Mouse (Mus musculus) kidney, embryonic 15.5 days (tissue): Measurements from ENCODE around the gene Exoc7. TPM values are rescaled to one million over a fixed set of nuclear protein-coding genes. Genes with fewer than 3 reads are reported as not detected.

Experiments used
- ATAC-seq: fragments of 200-750 bp; cut with Nextera tagmentation; replicated peaks from 2 replicates; pipeline ENCODE4 v1.8.0; 2017; ENCODE audit warnings: moderate TSS enrichment; ENCODE audit not compliant: low FRiP score
- H3K27ac ChIP-seq: fragments of 300-500 bp; sonication (generic); 2 replicates; pipeline ENCODE4 v1.5.1; 2015; ENCODE audit warnings: mild to moderate bottlenecking, inconsistent platforms
- H3K27me3 ChIP-seq: fragments of 300-500 bp; sonication (generic); 2 replicates; pipeline ENCODE4 v1.6.1; 2015; ENCODE audit warnings: inconsistent platforms
- H3K36me3 ChIP-seq: fragments of 300-500 bp; sonication (generic); 2 replicates; pipeline ENCODE4 v1.6.1; 2015; ENCODE audit warnings: inconsistent platforms
- H3K4me1 ChIP-seq: fragments of 300-500 bp; sonication (generic); 2 replicates; pipeline ENCODE4 v1.6.1; 2015; ENCODE audit warnings: inconsistent platforms
- H3K4me2 ChIP-seq: fragments of 300-500 bp; sonication (generic); 2 replicates; pipeline ENCODE4 v1.6.1; 2015; ENCODE audit warnings: moderate library complexity, mild to moderate bottlenecking, inconsistent platforms
- H3K4me3 ChIP-seq: fragments of 300-500 bp; sonication (generic); replicated peaks from 2 replicates; pipeline ENCODE4 v1.5.1; 2015; ENCODE audit warnings: mild to moderate bottlenecking, inconsistent platforms
- H3K9ac ChIP-seq: fragments of 300-500 bp; sonication (generic); 2 replicates; pipeline ENCODE4 v1.6.1; 2015; ENCODE audit warnings: mild to moderate bottlenecking, inconsistent platforms
- H3K9me3 ChIP-seq: fragments of 300-500 bp; sonication (generic); replicated peaks from 2 replicates; pipeline ENCODE4 v1.6.1; 2016; ENCODE audit warnings: inconsistent platforms
- WGBS: fragments of 180-500 bp; shearing (Covaris S2); methylation state at CpG from one replicate; pipeline ENCODE4 v1.1.7; 2015; ENCODE audit warnings: mixed read lengths; 5-methylcytosine and 5-hydroxymethylcytosine counted together
- polyA plus RNA-seq: library from polyadenylated mRNA; unstranded; fragments of >200 nt; fragmentation: Nextera tagmentation; extraction: Ambion mirVana; gene quantifications from 2 replicates; pipeline ENCODE4 v1.2.1, GENCODE M21; 2015

The Exoc7 gene
- polyA plus RNA-seq, 1 experiment from 2014 or later, result 61.8 TPM

DNA sequence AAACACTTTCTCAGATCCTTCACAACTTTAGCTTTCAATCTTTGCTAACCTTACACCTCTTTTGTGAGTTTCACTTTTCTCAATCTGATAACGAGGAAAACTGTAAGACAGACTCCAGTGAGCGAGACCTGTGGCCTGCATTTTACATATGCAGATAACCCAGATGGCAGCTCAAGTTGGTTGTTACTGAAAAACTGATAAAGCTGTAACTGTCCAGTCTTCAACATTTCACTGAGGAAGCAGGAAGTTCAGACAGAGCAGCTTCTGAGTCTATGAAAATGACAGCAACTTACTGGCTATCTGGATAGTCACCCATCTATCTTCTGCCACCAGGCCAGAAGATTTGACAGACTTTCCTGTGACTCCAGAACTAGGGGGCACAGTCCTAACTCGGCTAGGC, 2.6 kb upstream of the Exoc7 start:
- Histone ChIP-seq H3K9ac (no peak overlapping the region), H3K9me3 (no peaks in the 10 kb centered on the region), H3K4me1 (peaks cover 16% of the 10 kb centered on the region), H3K4me2 (no peak overlapping the region), H3K27ac (no peak overlapping the region), H3K4me3 (no peak overlapping the region), H3K36me3 (peaks cover 8% of the 10 kb centered on the region), H3K27me3 (no peaks in the 10 kb centered on the region; the same call in 1 of the 2 replicates)
- WGBS, result 72% methylated on average over 3 of the region's 3 CpGs
- ATAC-seq, result no peak

GRCm38 (mm10) chr11:116307762-116308531, 914 bp upstream of the Exoc7 start:
- no peak overlapping the region for H3K27ac ChIP-seq
- 92% methylated on average over 12 of the region's 12 CpGs for WGBS
- peaks cover 16% of the 10 kb centered on the region for H3K4me1 ChIP-seq
- no peak overlapping the region for H3K9ac ChIP-seq
- no peak overlapping the region for H3K4me3 ChIP-seq
- H3K36me3 ChIP-seq, result peaks cover 25% of the 10 kb centered on the region
- H3K27me3 ChIP-seq, result no peaks in the 10 kb centered on the region; the same call in 1 of the 2 replicates
- no peak overlapping the region for H3K4me2 ChIP-seq
- ATAC-seq, result no peak
- no peaks in the 10 kb centered on the region for H3K9me3 ChIP-seq

GRCm38 (mm10) chr11:116306126-116306982, 679 bp downstream of the Exoc7 start:
- peak; percentile 91 for ATAC-seq
- peak overlapping the region; percentile 62 for H3K4me3 ChIP-seq
- no peak overlapping the region for H3K27ac ChIP-seq
- H3K36me3 ChIP-seq, result peaks cover 41% of the 10 kb centered on the region
- H3K9me3 ChIP-seq, result no peaks in the 10 kb centered on the region
- H3K27me3 ChIP-seq, result no peaks in the 10 kb centered on the region; the same call in 1 of the 2 replicates
- H3K4me1 ChIP-seq, result peaks cover 14% of the 10 kb centered on the region
- WGBS, result 2% methylated on average over 53 of the region's 53 CpGs
- peak overlapping the region; percentile 62 for H3K4me2 ChIP-seq
- peak overlapping the region; percentile 70 for H3K9ac ChIP-seq

DNA sequence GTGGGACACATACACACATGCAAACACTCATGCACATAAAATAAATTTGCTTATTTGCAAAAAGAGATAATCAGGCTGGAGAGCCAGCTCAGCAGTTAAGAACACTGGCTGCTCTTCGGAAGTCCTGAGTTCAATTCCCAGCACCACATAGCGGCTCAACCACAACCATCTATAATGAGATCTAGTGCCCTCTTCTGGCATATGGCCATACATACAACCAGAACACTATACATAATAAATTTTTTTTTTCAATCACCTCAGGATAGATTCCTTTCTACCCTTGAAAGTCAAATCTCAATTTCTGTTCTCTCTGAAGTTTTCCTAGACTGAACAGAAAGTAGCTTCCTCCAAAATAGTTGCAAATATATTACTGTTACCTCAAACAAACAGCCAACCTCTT, 1.6 kb downstream of the Exoc7 start:
- peak overlapping the region; percentile 62 for H3K4me2 ChIP-seq
- no peaks in the 10 kb centered on the region; the same call in 1 of the 2 replicates for H3K27me3 ChIP-seq
- WGBS, result 95% methylated on average over 2 of the region's 2 CpGs
- peak overlapping the region; percentile 70; the same call in 1 of the 2 replicates for H3K9ac ChIP-seq
- no peaks in the 10 kb centered on the region for H3K9me3 ChIP-seq
- H3K27ac ChIP-seq, result no peak overlapping the region
- ATAC-seq, result no peak
- peaks cover 14% of the 10 kb centered on the region for H3K4me1 ChIP-seq
- H3K4me3 ChIP-seq, result peak overlapping the region; percentile 62
- H3K36me3 ChIP-seq, result peaks cover 50% of the 10 kb centered on the region

GRCm38 (mm10) chr11:116298621-116299020, 8.4 kb downstream of the Exoc7 start:
- WGBS, result 93% methylated on average over 6 of the region's 6 CpGs
- H3K9ac ChIP-seq, result no peak overlapping the region
- ATAC-seq, result no peak
- no peaks in the 10 kb centered on the region for H3K9me3 ChIP-seq
- H3K27ac ChIP-seq, result no peak overlapping the region
- H3K4me1 ChIP-seq, result 0 out of 2 replicates have a peak, but pooled peaks cover 2% of the 10 kb centered on the region
- no peaks in the 10 kb centered on the region for H3K27me3 ChIP-seq
- peaks cover 87% of the 10 kb centered on the region for H3K36me3 ChIP-seq
- H3K4me3 ChIP-seq, result no peak overlapping the region
- H3K4me2 ChIP-seq, result no peak overlapping the region

GRCm38 (mm10) chr11:116298221-116298620, 8.8 kb downstream of the Exoc7 start:
- no peak overlapping the region for H3K9ac ChIP-seq
- H3K27ac ChIP-seq, result no peak overlapping the region
- ATAC-seq, result no peak
- H3K27me3 ChIP-seq, result no peaks in the 10 kb centered on the region
- no peak overlapping the region for H3K4me2 ChIP-seq
- H3K36me3 ChIP-seq, result peaks cover 85% of the 10 kb centered on the region
- 88% methylated on average over 11 of the region's 11 CpGs for WGBS
- 0 out of 2 replicates have a peak, but pooled peaks cover 2% of the 10 kb centered on the region for H3K4me1 ChIP-seq
- no peak overlapping the region for H3K4me3 ChIP-seq
- H3K9me3 ChIP-seq, result no peaks in the 10 kb centered on the region

- H3K4me3 ChIP-seq, result no peak overlapping the region
- H3K4me1 ChIP-seq, result 0 out of 2 replicates have a peak, but pooled peaks cover 2% of the 10 kb centered on the region
- peaks cover 85% of the 10 kb centered on the region for H3K36me3 ChIP-seq
- no peaks in the 10 kb centered on the region for H3K9me3 ChIP-seq
- ATAC-seq, result no peak
- whole genome bisulfite sequencing, result 84% methylated on average over 3 of the region's 3 CpGs
- no peak overlapping the region for H3K27ac ChIP-seq
- H3K27me3 ChIP-seq, result no peaks in the 10 kb centered on the region
- H3K4me2 ChIP-seq, result no peak overlapping the region
- no peak overlapping the region for H3K9ac ChIP-seq
Measured at GRCm38 (mm10) chr11:116297017-116297416, 10.0 kb downstream of the Exoc7 start.

DNA sequence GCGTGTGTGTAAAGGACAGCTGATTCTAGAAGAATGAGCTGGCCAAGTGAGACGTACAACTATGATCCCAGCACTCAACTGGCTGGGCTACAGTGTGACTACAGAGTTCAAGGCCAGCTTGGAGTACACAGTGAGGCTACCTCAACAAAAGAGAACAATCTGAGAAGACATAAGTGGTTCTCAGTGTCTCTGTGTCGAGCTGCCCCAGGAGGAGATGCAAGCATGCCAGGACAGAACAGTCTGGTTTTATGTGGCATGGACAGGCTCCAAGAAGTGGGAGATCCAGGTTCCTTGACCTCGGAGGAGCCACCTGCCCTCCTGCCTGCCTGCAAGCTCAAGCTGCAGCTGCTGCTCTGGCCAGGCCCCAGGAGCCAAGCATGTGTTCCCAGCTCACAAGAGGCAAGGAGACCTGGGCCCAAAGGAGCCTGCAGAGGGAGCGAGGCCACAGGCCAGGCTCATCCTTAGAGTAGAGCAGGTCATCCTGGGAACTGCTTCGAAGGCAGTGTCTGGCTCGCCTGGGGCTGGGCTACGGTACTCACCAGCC, 10.8 kb downstream of the Exoc7 start:
- 87% methylated on average over 8 of the region's 8 CpGs for WGBS
- no peaks in the 10 kb centered on the region for H3K9me3 ChIP-seq
- H3K27ac ChIP-seq, result no peak overlapping the region
- ATAC-seq, result no peak
- H3K36me3 ChIP-seq, result peaks cover 85% of the 10 kb centered on the region
- H3K4me3 ChIP-seq, result no peak overlapping the region
- H3K4me1 ChIP-seq, result 0 out of 2 replicates have a peak, but pooled peaks cover 2% of the 10 kb centered on the region
- no peak overlapping the region for H3K9ac ChIP-seq
- H3K4me2 ChIP-seq, result no peak overlapping the region
- no peaks in the 10 kb centered on the region for H3K27me3 ChIP-seq

GRCm38 (mm10) chr11:116294319-116294718, 12.7 kb downstream of the Exoc7 start:
- WGBS, result 23% methylated on average over 5 of the region's 5 CpGs

GRCm38 (mm10) chr11:116293538-116294137, 13.4 kb downstream of the Exoc7 start:
- H3K9ac ChIP-seq, result no peak overlapping the region
- peaks cover 84% of the 10 kb centered on the region for H3K36me3 ChIP-seq
- H3K4me1 ChIP-seq, result 0 out of 2 replicates have a peak, but pooled peaks cover 2% of the 10 kb centered on the region
- no peak overlapping the region for H3K4me2 ChIP-seq
- ATAC-seq, result no peak
- H3K9me3 ChIP-seq, result no peaks in the 10 kb centered on the region
- 82% methylated on average over 12 of the region's 12 CpGs for WGBS
- H3K27me3 ChIP-seq, result no peaks in the 10 kb centered on the region
- no peak overlapping the region for H3K4me3 ChIP-seq
- H3K27ac ChIP-seq, result no peak overlapping the region

More at GRCm38 (mm10) chr11:116294319-116294718, 12.7 kb downstream of the Exoc7 start:
- Histone ChIP-seq H3K4me2 (no peak overlapping the region), H3K9me3 (no peaks in the 10 kb centered on the region), H3K4me1 (0 out of 2 replicates have a peak, but pooled peaks cover 2% of the 10 kb centered on the region), H3K4me3 (no peak overlapping the region), H3K36me3 (peaks cover 84% of the 10 kb centered on the region), H3K9ac (no peak overlapping the region), H3K27ac (no peak overlapping the region), H3K27me3 (no peaks in the 10 kb centered on the region)
- ATAC-seq, result no peak; the same call in 1 of the 2 replicates

- Histone ChIP-seq H3K9ac (no peak overlapping the region), H3K4me3 (no peak overlapping the region), H3K4me1 (0 out of 2 replicates have a peak, but pooled peaks cover 2% of the 10 kb centered on the region), H3K36me3 (peaks cover 93% of the 10 kb centered on the region), H3K27me3 (no peaks in the 10 kb centered on the region), H3K4me2 (no peak overlapping the region), H3K9me3 (no peaks in the 10 kb centered on the region), H3K27ac (no peak overlapping the region)
- ATAC-seq, result no peak
- WGBS, result 89% methylated on average over 13 of the region's 13 CpGs
Measured at GRCm38 (mm10) chr11:116292401-116292800, 14.6 kb downstream of the Exoc7 start.
